Mouse (Mus musculus) heart, postnatal 0 days (tissue): ENCODE measurements around the gene Osbpl6.
"Not testable (repeated sequence)": the region's sequence is repeated elsewhere in the genome, so short reads cannot be mapped to it uniquely, and the experiment has no call there.

Experiments used
- CTCF ChIP-seq: IDR thresholded peaks from 2 replicates; pipeline ENCODE4 v1.5.1; 2016; ENCODE audit warnings: antibody characterized with exemption, control low read depth, low read depth
- EP300 ChIP-seq: IDR thresholded peaks from 2 replicates; pipeline ENCODE4 v1.6.1; 2016; ENCODE audit warnings: antibody characterized with exemption, low read depth

GRCm38 (mm10) chr2:76622316-76622715 lies 216.0 kb downstream of the Osbpl6 start:
- not testable (repeated sequence) for TF ChIP-seq CTCF, EP300
